8 mouse cellular contexts compared by ENCODE assay signal in genomic region chr1:193272137-193272915, GRCm38 (mm10). TPM values are rescaled to one million over a fixed set of nuclear protein-coding genes. Genes with fewer than 3 reads are reported as not detected.
DNase-seq lines count a peak whose midpoint lies in the region; ATAC-seq lines count a peak whose summit lies in the region.

No protein-coding gene starts in this region.

- H3K36me3 ChIP-seq in embryonic facial prominence, embryonic 12.5 days = no peaks in the 10 kb centered on the region

- intact Hi-C loops in heart, postnatal 14 days (cut with DNase I) = loop anchor here (2.0 kb wide), 1 partner anchor 44 kb away; no protein-coding TSS in a partner anchor

- peak; percentile 56 for DNase-seq in adrenal gland, postnatal 14 days
- DNase-seq in adrenal gland, adult 8-10 months = no peak
- DNase-seq in ZHBTc4 (ENCODE audit: low read depth, low spot score) = peak; percentile 60
- DNase-seq in heart, postnatal 14 days = peak; percentile 49
- peak; percentile 20 to 34 for DNase-seq in layer of hippocampus, postnatal 14 days (ENCODE audit: low spot score in 2 of 2)
- DNase-seq in mesoderm, embryonic 11.5 days (ENCODE audit: low read depth, low spot score) = peak; percentile 28
- DNase-seq in testis, postnatal 10 days (ENCODE audit: low spot score) = peak; percentile 50

- peak overlapping the region; percentile 42 for H3K4me3 ChIP-seq in embryonic facial prominence, embryonic 12.5 days

- WGBS in embryonic facial prominence, embryonic 12.5 days = 9% methylated on average over 24 of the region's 24 CpGs

- peak overlapping the region; percentile 80 for H3K27ac ChIP-seq in embryonic facial prominence, embryonic 12.5 days

- H3K4me2 ChIP-seq in embryonic facial prominence, embryonic 12.5 days (replicated peaks) = peak overlapping the region; percentile 71

- peak; percentile 35 for ATAC-seq in embryonic facial prominence, embryonic 12.5 days (ENCODE audit: insufficient number of reproducible peaks, insufficient read depth, low FRiP score, low TSS enrichment)

- no peaks in the 10 kb centered on the region for H3K9me3 ChIP-seq in embryonic facial prominence, embryonic 12.5 days

- H3K9ac ChIP-seq in embryonic facial prominence, embryonic 12.5 days = peak overlapping the region; percentile 60

- H3K27me3 ChIP-seq in embryonic facial prominence, embryonic 12.5 days = no peaks in the 10 kb centered on the region

- peaks cover 22% of the 10 kb centered on the region for H3K4me1 ChIP-seq in embryonic facial prominence, embryonic 12.5 days

RNA-seq across cellular contexts. Expression of gene G0s2, which starts 0.7 kb away (rescaled TPM):
- 163 and 182 TPM in 2 replicates for total RNA-seq in adrenal gland, postnatal 14 days (2021)
- total RNA-seq in adrenal gland, adult 8-10 months (2022) = 10 to 100 TPM; 48.8 to 85.1 (median 74.4) TPM
- 14.0 and 17.1 TPM in 2 replicates for polyA plus RNA-seq in embryonic facial prominence, embryonic 12.5 days (2016; fragmentation: Nextera tagmentation; extraction: Ambion mirVana)
- total RNA-seq in heart, postnatal 14 days (2021) = 10 to 100 TPM; 43.4 to 57.3 TPM
- total RNA-seq in layer of hippocampus, postnatal 14 days (2021) = 10 to 100 TPM in 1 of 2 experiments, 1 to 10 TPM in 1; 9.3 to 12.1 TPM

RNA-seq across cellular contexts. Expression of gene Hsd11b1, which starts 8.5 kb away (rescaled TPM):
- 26.4 and 82.7 TPM in 2 replicates for total RNA-seq in adrenal gland, postnatal 14 days (2021)
- 10 to 100 TPM; 58.1 to 94.0 (median 71.6) TPM for total RNA-seq in adrenal gland, adult 8-10 months (2022)
- 0.41 and 0.60 TPM in 2 replicates for polyA plus RNA-seq in embryonic facial prominence, embryonic 12.5 days (2016; fragmentation: Nextera tagmentation; extraction: Ambion mirVana)
- total RNA-seq in heart, postnatal 14 days (2021) = 1 to 10 TPM; 2.2 to 2.4 TPM
- total RNA-seq in layer of hippocampus, postnatal 14 days (2021) = 10 to 100 TPM; 43.1 to 45.9 TPM
